Mouse (Mus musculus) cortical plate, adult 2 months (tissue): ENCODE data around the gene Iffo2.

Source experiments
- CTCF ChIP-seq: fragments of 200-500 bp; IDR thresholded peaks from 2 replicates; pipeline ENCODE4 v1.5.1; 2011; ENCODE audit warnings: mild to moderate bottlenecking, control low read depth, low read length; ENCODE audit not compliant: insufficient read depth; ENCODE audit errors: extremely low read depth
- POLR2A ChIP-seq: fragments of 200-500 bp; IDR thresholded peaks from 2 replicates; pipeline ENCODE4 v1.6.1; 2011; ENCODE audit warnings: mild to moderate bottlenecking, low read length, control low read depth; ENCODE audit not compliant: insufficient read depth; ENCODE audit errors: extremely low read depth

DNA sequence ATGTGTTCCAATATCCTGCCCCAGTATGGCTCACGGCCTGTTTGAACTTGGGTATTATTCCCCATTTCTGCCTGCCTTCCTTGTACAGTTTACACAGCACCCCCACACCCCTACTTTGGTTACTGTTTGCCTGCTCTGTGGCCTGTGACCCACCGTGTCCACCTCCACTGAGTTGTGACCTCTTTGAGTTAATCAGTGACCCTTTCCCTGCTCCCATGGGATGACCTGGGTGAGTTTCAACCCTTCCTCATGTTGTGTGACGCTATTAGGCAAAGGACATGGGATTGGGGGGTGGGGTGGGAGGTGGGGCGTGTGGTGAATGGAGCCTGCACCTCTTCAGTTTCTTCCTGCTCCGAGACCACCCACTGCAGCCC, 93.8 kb downstream of the Iffo2 start:
- TF ChIP-seq POLR2A (no peak), CTCF (no peak)
